Mouse (Mus musculus): Measurements from ENCODE around the gene Rab4a.

DNA sequence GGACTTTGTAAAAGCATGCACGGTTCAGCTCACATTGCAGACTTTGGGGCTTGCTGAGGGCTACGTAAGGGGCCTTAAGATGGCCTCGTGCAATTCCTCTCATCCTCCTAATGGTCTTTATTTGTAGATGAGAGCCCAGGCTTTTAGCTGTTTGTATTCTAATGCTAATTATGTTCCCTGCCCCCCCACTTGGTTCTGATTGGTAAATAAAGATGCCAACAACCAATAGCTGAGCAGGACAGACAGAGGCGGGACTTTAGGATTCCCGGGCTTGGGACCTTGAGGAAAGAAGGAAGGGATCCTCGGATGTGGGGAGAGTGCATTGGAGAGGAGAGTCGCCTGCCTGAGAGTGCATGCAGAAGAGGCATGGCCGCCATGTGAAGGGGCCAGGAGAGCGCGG lies 45.9 kb upstream of the Rab4a start:
- TF ChIP-seq CTCF (IDR thresholded peaks at IDR 0.05; ENCODE audit: borderline replicate concordance, control insufficient read depth, extremely low read depth, insufficient read depth, low read length, poor library complexity) (no peak), POLR2A (IDR thresholded peaks at IDR 0.05; ENCODE audit: control insufficient read depth, extremely low read depth, insufficient read depth, low read length, poor library complexity) (no peak)
